Mouse (Mus musculus) bone marrow, adult 2 months (tissue): ENCODE measurements around the gene Plcb4.

Experiments
- CTCF ChIP-seq: fragments of 200-500 bp; IDR thresholded peaks from 2 replicates; pipeline ENCODE4 v1.5.1; 2011; ENCODE audit warnings: low read length, control low read depth; ENCODE audit not compliant: control insufficient read depth, insufficient read depth
- POLR2A ChIP-seq: fragments of 200-500 bp; IDR thresholded peaks from 2 replicates; pipeline ENCODE4 v1.6.1; 2011; ENCODE audit warnings: low read depth, mild to moderate bottlenecking, control low read depth, low read length, borderline replicate concordance; ENCODE audit not compliant: control insufficient read depth

DNA sequence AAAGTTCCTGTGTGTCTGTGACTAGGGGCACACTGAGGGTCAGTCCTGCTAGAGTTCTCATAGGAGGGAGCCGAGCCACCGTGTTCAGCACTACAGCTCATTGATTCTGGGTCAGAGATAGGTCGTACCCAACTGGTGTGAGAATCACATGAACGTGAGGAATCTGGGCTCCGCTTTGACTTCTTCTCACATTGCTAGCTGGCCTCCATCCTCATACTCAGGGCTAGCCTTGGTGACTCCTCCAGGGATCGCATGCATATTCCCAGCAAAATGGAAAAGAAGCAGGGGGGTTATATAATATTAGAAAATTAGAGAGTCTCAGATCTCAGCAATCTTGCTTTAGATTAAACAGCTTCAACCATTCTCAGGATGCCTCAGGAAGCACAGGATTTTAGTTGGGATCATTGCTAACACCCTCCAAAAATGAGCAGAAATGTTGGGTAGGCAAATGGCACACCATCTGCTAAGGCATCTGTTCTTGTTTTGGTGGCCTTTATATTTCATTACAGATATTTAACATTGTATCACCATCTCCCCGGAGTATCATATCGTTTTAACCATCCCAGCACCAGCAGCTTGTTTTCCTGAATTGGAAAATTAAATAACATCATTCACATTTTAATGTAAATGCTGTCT is 180.0 kb downstream of the Plcb4 start:
- TF ChIP-seq POLR2A (no peak), CTCF (no peak)
